Mouse (Mus musculus) adrenal gland, postnatal 4 days (tissue): ENCODE measurements around the gene Ehd2. TPM values are rescaled to one million over a fixed set of nuclear protein-coding genes. Genes with fewer than 3 reads are reported as not detected.
"Not testable (repeated sequence)": the region's sequence is repeated elsewhere in the genome, so short reads cannot be mapped to it uniquely, and the experiment has no call there.

Source experiments
- DNase-seq, 2 experiments: peaks; one replicate each; pipeline ENCODE4 v3.0.0; 2021 to 2022; ENCODE audit warnings: low spot score in 2 of 2, mixed read lengths in 2 of 2
- total RNA-seq, 2 experiments: library from RNA; stranded (reverse); gene quantifications; 2 replicates each; pipeline ENCODE4 v1.2.3; 2021

Ehd2 gene
- total RNA-seq, 2 experiments from 2014 or later, result 71.9 to 77.5 TPM

GRCm38 (mm10) chr7:15947653-15948260 is 19.6 kb downstream of the Ehd2 start:
- no peak for DNase-seq

GRCm38 (mm10) chr7:15945721-15946536 is 21.4 kb downstream of the Ehd2 start, which contains the start of gene Nop53:
TSS of gene Nop53 (minus strand) at chr7:15946074.
- peak; percentile 58 to 82 for DNase-seq

- no peak for DNase-seq
Observed at GRCm38 (mm10) chr7:15945211-15945610, 22.2 kb downstream of the Ehd2 start.

GRCm38 (mm10) chr7:15944311-15944710 is 23.1 kb downstream of the Ehd2 start:
- DNase-seq, result no peak

- DNase-seq, result no peak
Observed at GRCm38 (mm10) chr7:15938621-15939020, 28.7 kb downstream of the Ehd2 start.

- DNase-seq, result no peak
Observed at GRCm38 (mm10) chr7:15937491-15937890, 29.9 kb downstream of the Ehd2 start.

- DNase-seq, result no peak
Observed at GRCm38 (mm10) chr7:15933437-15934359, 33.7 kb downstream of the Ehd2 start.

- DNase-seq, result no peak
Observed at GRCm38 (mm10) chr7:15931635-15932034, 35.7 kb downstream of the Ehd2 start.

GRCm38 (mm10) chr7:15930543-15930942 is 36.8 kb downstream of the Ehd2 start:
- DNase-seq, result no peak

GRCm38 (mm10) chr7:15929910-15930309 is 37.5 kb downstream of the Ehd2 start:
- DNase-seq, result peak; percentile 35 to 44

- peak; percentile 66 to 80 for DNase-seq
Observed at GRCm38 (mm10) chr7:15922220-15922773, 45.1 kb downstream of the Ehd2 start, which contains the start of gene Selenow. TSS of gene Selenow (minus strand) at chr7:15922402.

GRCm38 (mm10) chr7:15921796-15922195 is 45.6 kb downstream of the Ehd2 start:
- no peak for DNase-seq

- DNase-seq, result no peak
Observed at GRCm38 (mm10) chr7:15920645-15921190, 46.6 kb downstream of the Ehd2 start.

- DNase-seq, result no peak
Observed at GRCm38 (mm10) chr7:15919947-15920346, 47.4 kb downstream of the Ehd2 start.

GRCm38 (mm10) chr7:15918371-15918770 is 49.0 kb downstream of the Ehd2 start:
- DNase-seq, result no peak

- no peak for DNase-seq
Observed at GRCm38 (mm10) chr7:15916996-15917395, 50.4 kb downstream of the Ehd2 start.

GRCm38 (mm10) chr7:15916134-15916723 is 51.1 kb downstream of the Ehd2 start:
- no peak for DNase-seq

- not testable (repeated sequence) for DNase-seq
Observed at GRCm38 (mm10) chr7:15915695-15916094, 51.7 kb downstream of the Ehd2 start.

- DNase-seq, result no peak
Observed at GRCm38 (mm10) chr7:15914751-15915150, 52.6 kb downstream of the Ehd2 start.

GRCm38 (mm10) chr7:15914252-15914651 is 53.1 kb downstream of the Ehd2 start:
- no peak for DNase-seq
